Mouse (Mus musculus) heart, embryonic 15.5 days (tissue): ENCODE data around the gene Abcb6. TPM values are rescaled to one million over a fixed set of nuclear protein-coding genes. Genes with fewer than 3 reads are reported as not detected.

ENCODE experiments used
- ATAC-seq: fragments of 200-750 bp; cut with Nextera tagmentation; replicated peaks from 2 replicates; pipeline ENCODE4 v1.8.0; 2017; ENCODE audit warnings: low read depth, moderate TSS enrichment; ENCODE audit not compliant: insufficient number of reproducible peaks, insufficient read depth, low FRiP score
- H3K27ac ChIP-seq: fragments of 300-500 bp; sonication (generic); 2 replicates; pipeline ENCODE4 v1.5.1; 2015; ENCODE audit warnings: mild to moderate bottlenecking, inconsistent platforms
- H3K27me3 ChIP-seq: fragments of 300-500 bp; sonication (generic); 2 replicates; pipeline ENCODE4 v1.6.1; 2015; ENCODE audit warnings: inconsistent platforms
- H3K36me3 ChIP-seq: fragments of 300-500 bp; sonication (generic); 2 replicates; pipeline ENCODE4 v1.6.1; 2015; ENCODE audit warnings: mild to moderate bottlenecking, inconsistent platforms
- H3K4me1 ChIP-seq: fragments of 300-500 bp; sonication (generic); replicated peaks from 2 replicates; pipeline ENCODE4 v1.6.1; 2015; ENCODE audit warnings: inconsistent platforms
- H3K4me2 ChIP-seq: fragments of 300-500 bp; sonication (generic); 2 replicates; pipeline ENCODE4 v1.6.1; 2015; ENCODE audit warnings: inconsistent platforms, mild to moderate bottlenecking, moderate library complexity
- H3K4me3 ChIP-seq: fragments of 300-500 bp; sonication (generic); 2 replicates; pipeline ENCODE4 v1.5.1; 2015; ENCODE audit warnings: mild to moderate bottlenecking, inconsistent platforms
- H3K9ac ChIP-seq: fragments of 300-500 bp; sonication (generic); 2 replicates; pipeline ENCODE4 v1.6.1; 2015; ENCODE audit warnings: mild to moderate bottlenecking, inconsistent platforms
- H3K9me3 ChIP-seq: fragments of 300-500 bp; sonication (generic); replicated peaks from 2 replicates; pipeline ENCODE4 v1.6.1; 2016; ENCODE audit warnings: inconsistent platforms
- WGBS: fragments of 180-500 bp; shearing (Covaris S2); methylation state at CpG from one replicate; pipeline ENCODE4 v1.1.7; 2015; ENCODE audit warnings: mixed read lengths; 5-methylcytosine and 5-hydroxymethylcytosine counted together
- polyA plus RNA-seq: library from polyadenylated mRNA; unstranded; fragments of >200 nt; fragmentation: Nextera tagmentation; extraction: Ambion mirVana; gene quantifications from 2 replicates; pipeline ENCODE4 v1.2.1, GENCODE M21; 2015

Abcb6 gene
- 12.9 and 14.1 TPM in 2 replicates for polyA plus RNA-seq

DNA sequence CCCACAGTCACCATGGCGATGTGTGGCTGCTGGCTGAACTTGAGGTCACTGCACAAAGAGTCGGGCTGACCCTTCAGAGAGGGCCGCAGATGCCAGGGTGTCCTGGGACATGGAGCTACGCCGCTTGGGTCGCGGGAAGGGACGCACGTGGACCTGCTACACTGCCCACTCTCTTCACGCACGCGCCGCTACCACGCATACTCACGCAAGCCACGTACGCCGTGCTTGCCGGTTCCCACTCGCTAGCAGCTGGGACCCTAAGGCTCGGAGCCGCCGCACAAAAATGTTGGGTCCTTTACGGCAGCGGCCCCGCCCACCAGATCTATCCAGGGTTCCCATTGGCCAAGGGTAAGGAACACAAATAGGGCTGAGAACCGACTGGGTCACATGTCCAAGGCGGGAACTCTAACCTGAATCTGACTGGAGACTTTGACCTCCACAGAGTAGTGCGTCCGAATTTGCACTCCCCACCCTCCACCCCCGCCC lies at the start of gene Abcb6:
Gene Abcb6 (minus strand): TSS at position 288 of the 486 bp plus-strand sequence.
- Histone ChIP-seq H3K27ac (peak within 1 kb of the TSS; percentile 38), H3K4me3 (peak within 1 kb of the TSS; percentile 76), H3K4me2 (peak within 1 kb of the TSS; percentile 99), H3K9me3 (no peaks in the 10 kb centered on the region), H3K36me3 (peaks cover 42% of the 10 kb centered on the region), H3K27me3 (no peaks in the 10 kb centered on the region), H3K9ac (peak within 1 kb of the TSS; percentile 60), H3K4me1 (peaks cover 14% of the 10 kb centered on the region)
- ATAC-seq, result peak; percentile 86
- WGBS, result under 1% methylated on average over 31 of the region's 31 CpGs

DNA sequence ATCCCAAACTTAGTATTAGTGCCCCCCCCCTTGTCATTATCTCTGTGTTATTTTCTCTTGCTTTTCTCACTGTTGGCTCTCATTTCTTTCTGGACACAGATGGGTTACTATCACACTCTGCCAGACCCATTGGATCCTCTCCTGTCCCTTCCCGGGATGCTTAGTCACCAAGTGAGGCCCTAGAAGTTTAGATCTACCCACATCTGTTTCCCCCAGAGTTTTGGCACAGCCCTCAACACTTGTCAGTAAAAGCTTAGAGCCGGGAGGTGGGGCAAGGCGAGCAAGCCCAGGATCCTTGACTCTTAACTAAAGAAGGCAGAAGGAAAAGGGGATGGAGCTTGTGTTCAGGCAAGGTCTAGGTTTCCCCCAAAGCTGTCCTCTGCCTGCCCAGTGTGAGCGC lies 49.0 kb upstream of the Abcb6 start:
- 58% methylated on average over 4 of the region's 4 CpGs for WGBS
- H3K27me3 ChIP-seq, result no peaks in the 10 kb centered on the region
- no peaks in the 10 kb centered on the region for H3K36me3 ChIP-seq
- no peak overlapping the region for H3K4me2 ChIP-seq
- ATAC-seq, result no peak
- peaks cover 8% of the 10 kb centered on the region for H3K4me1 ChIP-seq
- H3K4me3 ChIP-seq, result no peak overlapping the region
- H3K27ac ChIP-seq, result no peak overlapping the region
- no peak overlapping the region for H3K9ac ChIP-seq
- no peaks in the 10 kb centered on the region for H3K9me3 ChIP-seq

DNA sequence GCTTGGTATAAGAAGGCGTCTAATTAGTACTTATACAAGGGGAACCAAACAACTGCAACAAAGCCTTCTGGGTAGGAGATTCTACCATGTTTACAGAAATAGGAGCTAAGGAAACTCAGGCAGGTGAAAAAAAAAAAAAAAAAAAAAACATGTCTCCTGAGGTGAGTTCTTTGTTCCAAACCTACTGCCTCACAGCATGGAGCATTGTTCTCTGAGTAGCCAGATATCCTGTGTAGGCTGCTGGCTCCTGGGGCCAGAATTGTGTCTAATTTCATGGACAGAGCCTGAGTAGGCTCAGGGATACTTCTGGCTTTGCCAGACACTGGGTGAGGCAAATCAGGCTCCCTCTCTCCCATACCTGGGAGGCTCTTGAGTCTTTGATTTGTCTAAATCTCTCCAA lies 47.5 kb upstream of the Abcb6 start:
- peaks cover 8% of the 10 kb centered on the region for H3K4me1 ChIP-seq
- H3K9me3 ChIP-seq, result no peaks in the 10 kb centered on the region
- no peak overlapping the region for H3K9ac ChIP-seq
- no peak overlapping the region for H3K4me2 ChIP-seq
- ATAC-seq, result no peak
- H3K4me3 ChIP-seq, result no peak overlapping the region
- H3K27ac ChIP-seq, result no peak overlapping the region
- no peaks in the 10 kb centered on the region for H3K27me3 ChIP-seq
- H3K36me3 ChIP-seq, result no peaks in the 10 kb centered on the region
- WGBS, result 72% methylated on average over 1 of the region's 1 CpGs

DNA sequence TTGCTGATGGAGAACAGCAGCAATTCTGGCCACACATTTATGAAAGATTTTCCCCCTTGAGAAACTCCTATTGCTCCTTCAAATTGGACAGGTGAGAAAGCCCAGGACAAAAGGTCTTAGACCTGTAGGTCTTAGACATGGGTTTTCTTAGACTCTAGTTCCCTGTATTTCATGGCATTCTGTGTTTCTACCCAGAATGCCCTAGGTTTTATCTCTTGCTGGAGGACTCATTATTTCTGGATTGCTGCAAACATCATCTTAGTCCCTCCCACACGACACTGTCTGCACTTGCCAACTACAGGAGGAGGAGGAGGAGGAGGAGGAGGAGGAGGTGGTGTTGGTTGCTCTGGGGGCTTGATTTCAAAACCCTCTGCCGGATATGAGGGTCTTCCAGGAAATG lies 45.9 kb upstream of the Abcb6 start:
- Histone ChIP-seq H3K4me3 (no peak overlapping the region), H3K27ac (no peak overlapping the region), H3K4me2 (no peak overlapping the region), H3K4me1 (peaks cover 8% of the 10 kb centered on the region), H3K9ac (no peak overlapping the region), H3K9me3 (no peaks in the 10 kb centered on the region), H3K36me3 (no peaks in the 10 kb centered on the region), H3K27me3 (peaks cover 4% of the 10 kb centered on the region)
- ATAC-seq, result no peak
- 47% methylated on average over 2 of the region's 2 CpGs for WGBS

DNA sequence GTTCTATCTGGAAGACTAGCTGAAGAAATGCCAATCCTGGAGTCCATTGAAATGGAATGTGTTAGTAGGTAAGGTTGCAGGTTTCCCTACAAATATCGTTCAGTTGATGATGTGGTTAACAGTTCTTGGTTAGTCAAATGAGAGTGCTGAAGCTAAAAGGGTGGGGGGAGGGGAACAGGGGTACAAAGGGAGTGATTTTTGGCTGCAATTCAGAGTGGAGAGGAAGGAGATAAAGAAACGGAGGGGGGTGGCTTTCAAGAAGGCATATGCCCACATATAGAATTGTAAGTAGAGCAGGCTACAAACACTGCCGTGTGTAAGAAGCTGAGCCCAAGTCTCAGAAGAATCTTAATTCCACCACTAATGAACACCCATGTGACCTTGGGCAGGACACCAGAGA lies 45.3 kb upstream of the Abcb6 start:
- Histone ChIP-seq H3K4me2 (no peak overlapping the region), H3K27ac (no peak overlapping the region), H3K9me3 (no peaks in the 10 kb centered on the region), H3K4me1 (peaks cover 8% of the 10 kb centered on the region), H3K9ac (no peak overlapping the region), H3K4me3 (no peak overlapping the region), H3K27me3 (peaks cover 10% of the 10 kb centered on the region), H3K36me3 (no peaks in the 10 kb centered on the region)
- 31% methylated on average over 3 of the region's 3 CpGs for WGBS
- no peak for ATAC-seq

DNA sequence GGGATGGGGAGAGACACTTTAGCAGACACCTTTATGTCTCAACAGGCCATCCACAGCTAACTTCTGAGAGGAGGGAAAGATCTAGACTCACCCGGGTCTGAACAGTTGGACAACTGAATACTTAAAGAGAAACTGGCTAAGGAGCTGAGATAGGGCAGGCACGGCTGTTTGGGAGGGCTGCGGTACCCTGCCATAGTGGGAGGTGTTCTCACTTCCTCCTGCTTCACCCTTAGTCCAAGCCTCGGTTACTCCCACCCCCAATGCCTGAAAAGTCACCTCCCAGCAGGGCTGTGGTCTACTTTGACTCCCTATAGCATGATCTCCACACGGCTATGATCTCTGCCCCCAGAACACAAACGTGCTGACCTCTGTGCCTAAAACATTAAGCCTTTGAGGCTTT lies 43.3 kb upstream of the Abcb6 start:
- no peak for ATAC-seq
- no peak overlapping the region for H3K4me2 ChIP-seq
- H3K27me3 ChIP-seq, result peaks cover 25% of the 10 kb centered on the region
- WGBS, result 31% methylated on average over 6 of the region's 6 CpGs
- H3K36me3 ChIP-seq, result no peaks in the 10 kb centered on the region
- peaks cover 21% of the 10 kb centered on the region for H3K4me1 ChIP-seq
- no peak overlapping the region for H3K27ac ChIP-seq
- H3K4me3 ChIP-seq, result no peak overlapping the region
- H3K9ac ChIP-seq, result no peak overlapping the region
- no peaks in the 10 kb centered on the region for H3K9me3 ChIP-seq

DNA sequence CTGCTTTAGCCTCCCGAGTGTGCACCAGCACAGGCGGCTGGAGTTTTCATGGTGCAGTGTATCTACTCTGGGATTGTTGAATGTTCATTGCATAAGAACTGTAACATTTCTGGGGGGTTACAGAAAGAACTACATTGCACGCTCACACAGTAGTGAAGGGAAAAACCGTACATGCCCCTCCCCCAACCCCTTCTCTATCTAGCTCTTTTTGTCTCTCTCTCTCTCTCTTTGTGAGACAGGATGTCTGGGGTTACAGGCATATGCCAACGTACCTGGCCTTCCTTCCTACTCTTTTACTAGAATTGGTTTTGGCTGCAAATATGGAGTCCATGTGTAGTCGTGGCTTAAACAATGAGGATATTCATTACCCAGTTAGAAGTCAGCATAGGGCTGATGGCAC lies 42.7 kb upstream of the Abcb6 start:
- H3K4me3 ChIP-seq, result no peak overlapping the region
- ATAC-seq, result no peak
- H3K36me3 ChIP-seq, result no peaks in the 10 kb centered on the region
- H3K9ac ChIP-seq, result no peak overlapping the region
- peaks cover 27% of the 10 kb centered on the region for H3K4me1 ChIP-seq
- H3K4me2 ChIP-seq, result no peak overlapping the region
- H3K27me3 ChIP-seq, result peaks cover 27% of the 10 kb centered on the region
- no peak overlapping the region for H3K27ac ChIP-seq
- no peaks in the 10 kb centered on the region for H3K9me3 ChIP-seq
- 61% methylated on average over 6 of the region's 6 CpGs for WGBS

DNA sequence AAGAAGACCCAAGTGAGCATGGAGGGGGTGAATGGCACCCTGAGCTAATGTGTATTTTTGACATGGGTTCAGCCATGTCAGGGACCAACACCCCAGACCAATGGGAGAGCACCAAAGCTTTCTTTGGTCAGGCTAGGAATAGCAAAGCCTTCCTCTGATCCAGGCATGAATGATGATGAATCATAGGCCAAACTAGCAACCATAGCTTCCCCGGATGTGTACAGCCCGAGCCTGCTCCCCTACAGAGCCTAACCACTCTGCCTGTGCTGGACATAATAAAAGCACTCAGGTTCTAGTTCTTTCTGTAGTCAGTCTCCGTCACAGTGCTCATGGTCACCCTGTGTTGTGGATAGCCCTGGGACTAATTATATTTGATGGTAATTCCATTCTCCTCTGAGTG lies 41.3 kb upstream of the Abcb6 start:
- ATAC-seq, result no peak

DNA sequence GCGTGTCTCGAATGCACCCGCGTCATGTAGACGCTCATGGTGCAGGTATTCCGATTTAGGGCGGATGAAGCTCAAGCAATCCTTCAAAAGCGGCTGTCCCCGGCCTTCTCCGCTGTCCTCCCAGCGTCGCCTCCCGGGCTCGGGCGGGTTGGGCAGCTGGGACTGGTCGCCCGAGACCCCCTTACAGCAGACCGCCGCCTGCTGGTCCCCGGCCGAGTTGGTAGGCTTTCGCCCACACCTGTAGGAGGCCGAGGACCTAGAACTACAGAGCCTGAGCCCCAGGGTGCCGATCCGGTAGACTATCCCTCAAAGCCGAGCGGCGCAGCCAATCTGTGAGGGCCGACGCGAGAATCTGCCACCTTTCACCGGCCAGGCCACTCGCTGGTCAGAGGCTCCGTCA lies 39.3 kb upstream of the Abcb6 start, which contains the start of gene Tuba4a:
Gene Tuba4a (minus strand): TSS at position 335 of the 400 bp plus-strand sequence.
- Histone ChIP-seq H3K36me3 (peaks cover 13% of the 10 kb centered on the region; the same call in 1 of the 2 replicates), H3K9ac (peak within 1 kb of the TSS; percentile 67), H3K4me1 (peaks cover 24% of the 10 kb centered on the region), H3K27ac (peak within 1 kb of the TSS; percentile 38), H3K9me3 (no peaks in the 10 kb centered on the region), H3K27me3 (peaks cover 31% of the 10 kb centered on the region), H3K4me3 (peak within 1 kb of the TSS; percentile 72), H3K4me2 (peak within 1 kb of the TSS; percentile 98)
- ATAC-seq, result peak; percentile 48
- WGBS, result 2% methylated on average over 34 of the region's 34 CpGs

More for the DNA sequence above, 41.3 kb upstream of the Abcb6 start:
- peaks cover 31% of the 10 kb centered on the region for H3K27me3 ChIP-seq
- no peaks in the 10 kb centered on the region for H3K36me3 ChIP-seq
- no peak overlapping the region for H3K4me2 ChIP-seq
- H3K27ac ChIP-seq, result no peak overlapping the region
- WGBS, result 70% methylated on average over 3 of the region's 3 CpGs
- peaks cover 22% of the 10 kb centered on the region for H3K4me1 ChIP-seq
- H3K9ac ChIP-seq, result no peak overlapping the region
- H3K4me3 ChIP-seq, result no peak overlapping the region
- no peaks in the 10 kb centered on the region for H3K9me3 ChIP-seq

DNA sequence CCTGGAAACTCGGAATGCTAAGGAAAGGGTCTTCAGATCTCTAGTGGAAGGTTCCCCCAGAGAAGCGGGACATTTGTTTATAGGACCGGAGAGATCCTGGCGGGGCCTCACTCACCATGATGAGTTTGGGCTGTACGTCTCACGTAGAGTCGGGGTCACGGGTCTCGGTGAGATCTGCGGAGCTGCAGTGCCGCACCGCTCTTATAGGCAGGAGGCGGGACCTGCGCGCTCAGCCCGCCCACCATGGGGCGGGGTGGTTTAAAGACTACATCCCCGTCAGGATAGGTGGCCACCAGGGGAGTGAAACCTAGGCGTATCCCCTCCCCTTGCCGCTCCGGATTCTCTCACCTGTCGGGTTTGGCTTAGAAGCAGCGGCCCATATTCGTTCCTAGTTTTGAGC lies 38.9 kb upstream of the Abcb6 start:
- peaks cover 17% of the 10 kb centered on the region for H3K36me3 ChIP-seq
- peak; percentile 87 for ATAC-seq
- peak overlapping the region; percentile 38 for H3K27ac ChIP-seq
- H3K4me1 ChIP-seq, result peaks cover 26% of the 10 kb centered on the region
- peak overlapping the region; percentile 72 for H3K4me3 ChIP-seq
- H3K9me3 ChIP-seq, result no peaks in the 10 kb centered on the region
- peaks cover 31% of the 10 kb centered on the region for H3K27me3 ChIP-seq
- WGBS, result 0% methylated on average over 24 of the region's 24 CpGs
- H3K9ac ChIP-seq, result peak overlapping the region; percentile 67
- peak overlapping the region; percentile 98 for H3K4me2 ChIP-seq

DNA sequence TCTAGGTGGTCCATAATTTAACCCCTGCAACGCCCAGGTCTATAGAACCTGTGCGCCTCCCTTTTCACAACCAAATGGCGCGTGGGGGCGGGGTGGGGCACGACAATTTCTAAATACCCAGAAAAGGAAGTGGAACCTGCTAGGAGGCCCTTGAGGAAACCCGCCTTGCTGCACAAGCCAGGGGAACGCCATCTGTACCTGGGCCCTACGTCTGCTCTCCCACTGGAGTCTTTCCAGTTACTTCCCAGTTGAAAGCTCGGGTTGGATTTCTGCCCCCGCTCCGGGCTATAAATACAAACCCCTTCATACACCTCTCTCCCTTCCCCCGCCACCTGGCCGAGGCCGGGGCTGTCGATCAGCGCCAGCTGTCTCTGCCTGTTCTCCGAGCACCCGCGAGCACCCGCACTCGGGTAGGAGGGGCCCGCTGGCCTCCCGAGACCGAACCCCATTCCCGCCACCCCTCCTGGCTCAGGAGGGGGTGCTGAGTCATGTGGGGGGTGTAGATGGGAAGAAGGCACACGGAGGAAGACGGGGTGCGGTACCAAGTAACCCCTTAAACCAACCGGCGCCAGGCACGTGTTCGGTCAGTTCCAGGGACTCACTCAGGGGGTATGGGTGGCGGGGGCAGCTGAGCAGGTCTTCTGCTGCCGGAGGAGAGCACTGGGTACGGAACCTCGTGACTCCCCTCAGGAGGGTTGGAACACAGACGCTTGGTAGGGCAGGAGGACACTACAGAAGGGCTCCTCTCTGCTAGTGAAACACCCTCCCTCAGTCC lies 38.2 kb upstream of the Abcb6 start:
- H3K36me3 ChIP-seq, result peaks cover 23% of the 10 kb centered on the region

DNA sequence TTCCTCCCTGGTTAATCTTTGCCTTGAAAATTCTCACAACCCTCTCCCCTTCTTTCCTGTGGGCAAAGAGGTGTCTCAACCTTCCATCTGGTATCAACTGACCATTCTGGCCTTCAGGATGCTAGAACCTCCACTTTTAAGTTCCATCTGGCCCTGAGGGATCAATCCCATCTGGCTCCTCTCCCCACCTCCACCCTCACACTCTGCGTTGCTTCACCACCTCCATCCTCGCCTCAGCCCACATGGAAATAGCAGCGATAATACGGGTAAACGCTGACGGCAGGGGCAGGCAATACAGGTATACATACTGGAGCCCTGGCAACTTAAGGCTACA lies 37.7 kb upstream of the Abcb6 start:
- Histone ChIP-seq H3K36me3 (peaks cover 26% of the 10 kb centered on the region), H3K4me3 (peak overlapping the region; percentile 72), H3K9me3 (no peaks in the 10 kb centered on the region), H3K9ac (peak overlapping the region; percentile 67), H3K27ac (peak overlapping the region; percentile 38; the same call in 1 of the 2 replicates), H3K27me3 (peaks cover 31% of the 10 kb centered on the region), H3K4me2 (peak overlapping the region; percentile 98), H3K4me1 (peaks cover 26% of the 10 kb centered on the region)
- WGBS, result under 1% methylated on average over 6 of the region's 6 CpGs
- ATAC-seq, result no peak

More for the DNA sequence above, 38.2 kb upstream of the Abcb6 start:
- 2% methylated on average over 38 of the region's 38 CpGs for WGBS
- peak overlapping the region; percentile 38 for H3K27ac ChIP-seq
- no peaks in the 10 kb centered on the region for H3K9me3 ChIP-seq
- H3K4me1 ChIP-seq, result peaks cover 26% of the 10 kb centered on the region
- peak overlapping the region; percentile 67 for H3K9ac ChIP-seq
- peak overlapping the region; percentile 72 for H3K4me3 ChIP-seq
- peak overlapping the region; percentile 98 for H3K4me2 ChIP-seq
- ATAC-seq, result peak; percentile 54
- peaks cover 31% of the 10 kb centered on the region for H3K27me3 ChIP-seq
